Mouse (Mus musculus): ENCODE measurements at regions not wholly inside any gene's neighbourhood (a gene's known extent, or its start where the extent isn't known, plus 50 kb on each side); places are given as distances from the start of the nearest gene placed in this dataset.

DNA sequence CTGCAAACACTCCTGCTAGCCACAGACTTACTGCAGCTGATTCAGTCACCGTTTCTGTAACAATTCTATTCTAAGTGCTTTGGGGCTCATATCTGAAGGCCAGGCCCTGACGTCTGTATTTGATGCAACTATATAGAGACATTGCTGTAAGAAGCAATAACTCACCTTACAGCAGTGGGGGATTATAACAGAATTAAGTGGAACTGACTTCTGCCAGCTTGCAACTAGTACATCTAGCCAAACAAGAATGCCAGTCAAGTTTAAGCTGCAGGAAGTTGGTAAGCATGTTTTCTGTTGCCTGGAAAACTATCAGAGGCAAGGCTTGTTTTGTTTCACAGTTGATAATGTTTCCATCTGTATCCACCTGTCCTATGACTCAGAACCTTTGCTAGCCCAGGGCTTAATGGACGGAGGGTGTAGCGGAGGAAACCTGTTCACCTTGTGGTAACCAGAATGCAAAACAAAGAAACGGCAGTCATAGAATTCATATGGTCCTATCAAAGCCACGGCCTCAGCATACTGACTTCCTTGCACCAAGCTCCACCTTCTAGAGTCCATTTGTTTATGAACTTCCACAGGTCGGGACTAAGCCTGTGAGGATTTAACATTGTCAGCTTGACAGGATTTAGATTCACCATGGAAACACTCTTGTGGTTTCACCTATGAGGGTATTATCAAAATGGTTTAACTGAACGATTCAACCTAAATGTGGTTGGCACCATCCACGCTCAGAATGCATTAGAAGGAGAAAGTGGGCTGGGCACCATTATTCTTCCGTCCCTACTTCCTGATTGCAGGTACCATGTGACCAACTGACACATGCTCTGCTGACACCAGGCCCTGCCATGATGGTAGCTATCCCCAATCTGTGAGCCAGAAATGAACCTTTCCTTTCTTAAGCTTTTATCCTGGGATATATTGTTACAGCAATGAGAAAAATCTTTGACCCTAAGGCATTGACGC is 216.2 kb downstream of the Irx1 start:
- TF ChIP-seq CTCF (IDR thresholded peaks at IDR 0.05; ENCODE audit: low read depth) (no peak), EP300 (IDR thresholded peaks at IDR 0.05; ENCODE audit: low read depth) (no peak)
